Mouse (Mus musculus): Measurements from ENCODE around the gene Phf21a.

- no peak for TF ChIP-seq TAL1 (conservative IDR thresholded peaks at IDR 0.05; ENCODE audit: low read depth, low read length)
- no peak for TF ChIP-seq CTCF (IDR thresholded peaks at IDR 0.05; ENCODE audit: low read depth, low read length)
- TF ChIP-seq GATA1 (IDR thresholded peaks at IDR 0.05; ENCODE audit: borderline replicate concordance, low read length): no peak
- TF ChIP-seq POLR2AphosphoS5 (IDR thresholded peaks at IDR 0.05; ENCODE audit: insufficient replicate concordance, low read depth, low read length): no peak
Measured at GRCm38 (mm10) chr2:92175002-92175401, 82.1 kb downstream of the Phf21a start.

Measured in G1E (cell line).